Mouse (Mus musculus): ENCODE data around the gene Rpl35a. TPM values are rescaled to one million over a fixed set of nuclear protein-coding genes. Genes with fewer than 3 reads are reported as not detected.
"Not testable (repeated sequence)": the region's sequence is repeated elsewhere in the genome, so short reads cannot be mapped to it uniquely, and the experiment has no call there.

The Rpl35a gene
- polyA plus RNA-seq, 1 experiment from 2014 or later, result 843 TPM

GRCm38 (mm10) chr16:33024456-33025104, 31.7 kb upstream of the Rpl35a start:
- Histone ChIP-seq H3K4me1 (no peaks in the 10 kb centered on the region), H3K9me3 (no peaks in the 10 kb centered on the region), H3K4me3 (no peak overlapping the region), H3K36me3 (no peaks in the 10 kb centered on the region), H3K27ac (no peak overlapping the region), H3K27me3 (ENCODE audit: insufficient read depth, poor library complexity, severe bottlenecking) (no peaks in the 10 kb centered on the region)
- 72% methylated on average over 8 of the region's 8 CpGs for WGBS
- no peak for DNase-seq (ENCODE audit: low spot score)

GRCm38 (mm10) chr16:33026357-33026756, 29.9 kb upstream of the Rpl35a start:
- Histone ChIP-seq H3K4me1 (no peaks in the 10 kb centered on the region), H3K27me3 (ENCODE audit: insufficient read depth, poor library complexity, severe bottlenecking) (no peaks in the 10 kb centered on the region), H3K9me3 (no peaks in the 10 kb centered on the region), H3K36me3 (no peaks in the 10 kb centered on the region), H3K4me3 (no peak overlapping the region), H3K27ac (no peak overlapping the region)
- 84% methylated on average over 7 of the region's 7 CpGs for WGBS
- no peak for DNase-seq (ENCODE audit: low spot score)

- Histone ChIP-seq H3K4me3 (no peak overlapping the region), H3K27me3 (ENCODE audit: insufficient read depth, poor library complexity, severe bottlenecking) (no peaks in the 10 kb centered on the region), H3K27ac (no peak overlapping the region), H3K36me3 (no peaks in the 10 kb centered on the region), H3K9me3 (no peaks in the 10 kb centered on the region), H3K4me1 (0 out of 2 replicates have a peak, but pooled peaks cover 5% of the 10 kb centered on the region)
- no peak for DNase-seq (ENCODE audit: low spot score)
- 77% methylated on average over 4 of the region's 4 CpGs for whole genome bisulfite sequencing
These were observed 20.2 kb upstream of the Rpl35a start for GRCm38 (mm10) chr16:33036006-33036405.

GRCm38 (mm10) chr16:33042682-33043081, 13.6 kb upstream of the Rpl35a start:
- H3K27me3 ChIP-seq (ENCODE audit: insufficient read depth, poor library complexity, severe bottlenecking), result no peaks in the 10 kb centered on the region
- WGBS, result 75% methylated on average over 1 of the region's 1 CpGs
- no peak for DNase-seq (ENCODE audit: low spot score)
- H3K36me3 ChIP-seq, result no peaks in the 10 kb centered on the region
- no peak overlapping the region for H3K27ac ChIP-seq
- H3K4me3 ChIP-seq, result no peak overlapping the region
- H3K4me1 ChIP-seq, result no peaks in the 10 kb centered on the region
- no peaks in the 10 kb centered on the region for H3K9me3 ChIP-seq

- no peaks in the 10 kb centered on the region for H3K4me1 ChIP-seq
- DNase-seq (ENCODE audit: low spot score), result no peak
- 67% methylated on average over 2 of the region's 2 CpGs for WGBS
- H3K36me3 ChIP-seq, result no peaks in the 10 kb centered on the region
- no peak overlapping the region for H3K27ac ChIP-seq
- no peak overlapping the region for H3K4me3 ChIP-seq
- no peaks in the 10 kb centered on the region for H3K27me3 ChIP-seq (ENCODE audit: insufficient read depth, poor library complexity, severe bottlenecking)
- no peaks in the 10 kb centered on the region for H3K9me3 ChIP-seq
These were observed 13.0 kb upstream of the Rpl35a start for GRCm38 (mm10) chr16:33043268-33043667.

- 85% methylated on average over 1 of the region's 1 CpGs for WGBS
- no peaks in the 10 kb centered on the region for H3K36me3 ChIP-seq
- no peaks in the 10 kb centered on the region for H3K27me3 ChIP-seq (ENCODE audit: insufficient read depth, poor library complexity, severe bottlenecking)
- H3K27ac ChIP-seq, result no peak overlapping the region
- H3K9me3 ChIP-seq, result no peaks in the 10 kb centered on the region
- H3K4me1 ChIP-seq, result no peaks in the 10 kb centered on the region
- no peak for DNase-seq (ENCODE audit: low spot score)
- no peak overlapping the region for H3K4me3 ChIP-seq
These were observed 8.2 kb upstream of the Rpl35a start for GRCm38 (mm10) chr16:33048004-33048403.

GRCm38 (mm10) chr16:33048686-33049085, 7.6 kb upstream of the Rpl35a start:
- DNase-seq (ENCODE audit: low spot score), result no peak
- no peaks in the 10 kb centered on the region for H3K36me3 ChIP-seq
- 69% methylated on average over 2 of the region's 2 CpGs for WGBS
- H3K4me1 ChIP-seq, result no peaks in the 10 kb centered on the region
- no peak overlapping the region for H3K27ac ChIP-seq
- no peak overlapping the region for H3K4me3 ChIP-seq
- no peaks in the 10 kb centered on the region for H3K9me3 ChIP-seq
- no peaks in the 10 kb centered on the region for H3K27me3 ChIP-seq (ENCODE audit: insufficient read depth, poor library complexity, severe bottlenecking)

GRCm38 (mm10) chr16:33049809-33050208, 6.4 kb upstream of the Rpl35a start:
- Histone ChIP-seq H3K27me3 (ENCODE audit: insufficient read depth, poor library complexity, severe bottlenecking) (no peaks in the 10 kb centered on the region), H3K9me3 (no peaks in the 10 kb centered on the region), H3K36me3 (no peaks in the 10 kb centered on the region), H3K4me3 (no peak overlapping the region), H3K27ac (no peak overlapping the region), H3K4me1 (no peaks in the 10 kb centered on the region)
- DNase-seq (ENCODE audit: low spot score), result no peak
- WGBS, result 88% methylated on average over 16 of the region's 16 CpGs

- no peaks in the 10 kb centered on the region for H3K27me3 ChIP-seq (ENCODE audit: insufficient read depth, poor library complexity, severe bottlenecking)
- H3K27ac ChIP-seq, result no peak overlapping the region
- no peaks in the 10 kb centered on the region for H3K9me3 ChIP-seq
- H3K36me3 ChIP-seq, result peaks cover 4% of the 10 kb centered on the region
- WGBS, result 63% methylated on average over 5 of the region's 5 CpGs
- peaks cover 10% of the 10 kb centered on the region; the same call in 1 of the 2 replicates for H3K4me1 ChIP-seq
- DNase-seq (ENCODE audit: low spot score), result no peak
- no peak overlapping the region for H3K4me3 ChIP-seq
These were observed 3.1 kb upstream of the Rpl35a start for GRCm38 (mm10) chr16:33053141-33053540.

- H3K9me3 ChIP-seq; DNase-seq (ENCODE audit: low spot score); H3K27ac ChIP-seq; H3K27me3 ChIP-seq (ENCODE audit: insufficient read depth, poor library complexity, severe bottlenecking); H3K4me3 ChIP-seq: not testable (repeated sequence)
- 87% methylated on average over 2 of the region's 2 CpGs for WGBS
- Histone ChIP-seq H3K36me3 (peaks cover 22% of the 10 kb centered on the region), H3K4me1 (peaks cover 12% of the 10 kb centered on the region; the same call in 1 of the 2 replicates)
These were observed 1.3 kb upstream of the Rpl35a start for GRCm38 (mm10) chr16:33054927-33055326.

GRCm38 (mm10) chr16:33055655-33056054, 598 bp upstream of the Rpl35a start:
- Histone ChIP-seq H3K4me3 (peak overlapping the region; percentile 95), H3K27ac (0 out of 2 replicates have a peak overlapping the region, but pooled peaks have one; percentile 19), H3K27me3 (ENCODE audit: insufficient read depth, poor library complexity, severe bottlenecking) (no peaks in the 10 kb centered on the region), H3K36me3 (peaks cover 29% of the 10 kb centered on the region), H3K4me1 (peaks cover 12% of the 10 kb centered on the region; the same call in 1 of the 2 replicates), H3K9me3 (no peaks in the 10 kb centered on the region)
- no peak for DNase-seq (ENCODE audit: low spot score)
- 20% methylated on average over 10 of the region's 10 CpGs for WGBS

GRCm38 (mm10) chr16:33056786-33057185, 533 bp downstream of the Rpl35a start:
- peak overlapping the region; percentile 96 for H3K27ac ChIP-seq
- H3K9me3 ChIP-seq, result no peaks in the 10 kb centered on the region
- DNase-seq (ENCODE audit: low spot score), result no peak
- no peaks in the 10 kb centered on the region for H3K27me3 ChIP-seq (ENCODE audit: insufficient read depth, poor library complexity, severe bottlenecking)
- H3K4me3 ChIP-seq, result peak overlapping the region; percentile 95
- H3K36me3 ChIP-seq, result peaks cover 33% of the 10 kb centered on the region
- WGBS, result under 1% methylated on average over 24 of the region's 24 CpGs
- peaks cover 12% of the 10 kb centered on the region; the same call in 1 of the 2 replicates for H3K4me1 ChIP-seq

- 88% methylated on average over 16 of the region's 16 CpGs for WGBS
- no peak for DNase-seq (ENCODE audit: low spot score)
- H3K27me3 ChIP-seq (ENCODE audit: insufficient read depth, poor library complexity, severe bottlenecking), result no peaks in the 10 kb centered on the region
- peaks cover 33% of the 10 kb centered on the region for H3K36me3 ChIP-seq
- H3K4me3 ChIP-seq, result peak overlapping the region; percentile 95
- H3K9me3 ChIP-seq, result no peaks in the 10 kb centered on the region
- H3K27ac ChIP-seq, result no peak overlapping the region
- H3K4me1 ChIP-seq, result peaks cover 13% of the 10 kb centered on the region; the same call in 1 of the 2 replicates
These were observed 1.8 kb downstream of the Rpl35a start for GRCm38 (mm10) chr16:33058033-33058432.

- not testable (repeated sequence) for H3K27me3 ChIP-seq (ENCODE audit: insufficient read depth, poor library complexity, severe bottlenecking); H3K27ac ChIP-seq; H3K9me3 ChIP-seq; DNase-seq (ENCODE audit: low spot score)
- H3K36me3 ChIP-seq, result peaks cover 33% of the 10 kb centered on the region
- peaks cover 19% of the 10 kb centered on the region for H3K4me1 ChIP-seq
- WGBS, result 93% methylated on average over 9 of the region's 9 CpGs
- 0 out of 2 replicates have a peak overlapping the region, but pooled peaks have one; percentile 95 for H3K4me3 ChIP-seq
These were observed 2.4 kb downstream of the Rpl35a start for GRCm38 (mm10) chr16:33058656-33059055.
